Mouse (Mus musculus): ENCODE measurements around the gene Prkcq. TPM values are rescaled to one million over a fixed set of nuclear protein-coding genes. Genes with fewer than 3 reads are reported as not detected.

Prkcq gene
- polyA plus RNA-seq, 1 experiment from 2014 or later = 0.88 TPM

GRCm38 (mm10) chr2:11293144-11293543 lies 121.2 kb downstream of the Prkcq start:
- H3K36me3 ChIP-seq (ENCODE audit: control insufficient read depth, insufficient read depth, low read length) = no peaks in the 10 kb centered on the region
- no peak overlapping the region for H3K9ac ChIP-seq (ENCODE audit: low read length)
- WGBS = 83% methylated on average over 13 of the region's 13 CpGs
- no peak overlapping the region for H3K4me2 ChIP-seq (ENCODE audit: low read length)
- no peak for ATAC-seq (ENCODE audit: insufficient number of reproducible peaks, insufficient read depth, low FRiP score, low read depth)
- H3K9me3 ChIP-seq (ENCODE audit: control insufficient read depth, low read length) = no peaks in the 10 kb centered on the region
- H3K4me3 ChIP-seq (ENCODE audit: control insufficient read depth in 1 of 2, insufficient read depth in 1 of 2, low read depth in 1 of 2, low read length in 2 of 2) = no peak overlapping the region
- H3K27ac ChIP-seq (replicated peaks in 1 of 2; ENCODE audit: control insufficient read depth in 1 of 2, insufficient read depth in 1 of 2, low read depth in 2 of 2, low read length in 2 of 2) = no peak overlapping the region
- no peaks in the 10 kb centered on the region for H3K27me3 ChIP-seq (ENCODE audit: control insufficient read depth, insufficient read depth, low read length)
- no peaks in the 10 kb centered on the region for H3K4me1 ChIP-seq (ENCODE audit: control insufficient read depth in 2 of 2, insufficient read depth in 2 of 2, low read length in 2 of 2)

GRCm38 (mm10) chr2:11294643-11295191 lies 122.8 kb downstream of the Prkcq start:
- Histone ChIP-seq H3K4me2 (ENCODE audit: low read length) (no peak overlapping the region), H3K9ac (ENCODE audit: low read length) (no peak overlapping the region), H3K9me3 (ENCODE audit: control insufficient read depth, low read length) (no peaks in the 10 kb centered on the region), H3K4me3 (ENCODE audit: control insufficient read depth in 1 of 2, insufficient read depth in 1 of 2, low read depth in 1 of 2, low read length in 2 of 2) (no peak overlapping the region), H3K36me3 (ENCODE audit: control insufficient read depth, insufficient read depth, low read length) (no peaks in the 10 kb centered on the region), H3K27ac (replicated peaks in 1 of 2; ENCODE audit: control insufficient read depth in 1 of 2, insufficient read depth in 1 of 2, low read depth in 2 of 2, low read length in 2 of 2) (no peak overlapping the region), H3K4me1 (ENCODE audit: control insufficient read depth in 2 of 2, insufficient read depth in 2 of 2, low read length in 2 of 2) (no peaks in the 10 kb centered on the region), H3K27me3 (ENCODE audit: control insufficient read depth, insufficient read depth, low read length) (no peaks in the 10 kb centered on the region)
- WGBS = 59% methylated on average over 5 of the region's 5 CpGs
- no peak for ATAC-seq (ENCODE audit: insufficient number of reproducible peaks, insufficient read depth, low FRiP score, low read depth)

- no peaks in the 10 kb centered on the region for H3K27me3 ChIP-seq (ENCODE audit: control insufficient read depth, insufficient read depth, low read length)
- no peaks in the 10 kb centered on the region for H3K4me1 ChIP-seq (ENCODE audit: control insufficient read depth in 2 of 2, insufficient read depth in 2 of 2, low read length in 2 of 2)
- no peak overlapping the region for H3K4me2 ChIP-seq (ENCODE audit: low read length)
- no peak overlapping the region for H3K27ac ChIP-seq (replicated peaks in 1 of 2; ENCODE audit: control insufficient read depth in 1 of 2, insufficient read depth in 1 of 2, low read depth in 2 of 2, low read length in 2 of 2)
- no peak for ATAC-seq (ENCODE audit: insufficient number of reproducible peaks, insufficient read depth, low FRiP score, low read depth)
- no peak overlapping the region for H3K9ac ChIP-seq (ENCODE audit: low read length)
- H3K4me3 ChIP-seq (ENCODE audit: control insufficient read depth in 1 of 2, insufficient read depth in 1 of 2, low read depth in 1 of 2, low read length in 2 of 2) = no peak overlapping the region
- no peaks in the 10 kb centered on the region for H3K9me3 ChIP-seq (ENCODE audit: control insufficient read depth, low read length)
- no peaks in the 10 kb centered on the region for H3K36me3 ChIP-seq (ENCODE audit: control insufficient read depth, insufficient read depth, low read length)
- WGBS = 78% methylated on average over 7 of the region's 7 CpGs
These were observed 126.9 kb downstream of the Prkcq start for GRCm38 (mm10) chr2:11298811-11299210.

- no peak overlapping the region for H3K4me2 ChIP-seq (ENCODE audit: low read length)
- H3K4me1 ChIP-seq (ENCODE audit: control insufficient read depth in 2 of 2, insufficient read depth in 2 of 2, low read length in 2 of 2) = no peaks in the 10 kb centered on the region
- no peaks in the 10 kb centered on the region for H3K9me3 ChIP-seq (ENCODE audit: control insufficient read depth, low read length)
- 30% methylated on average over 1 of the region's 1 CpGs for WGBS
- H3K4me3 ChIP-seq (ENCODE audit: control insufficient read depth in 1 of 2, insufficient read depth in 1 of 2, low read depth in 1 of 2, low read length in 2 of 2) = no peak overlapping the region
- no peaks in the 10 kb centered on the region for H3K36me3 ChIP-seq (ENCODE audit: control insufficient read depth, insufficient read depth, low read length)
- H3K27ac ChIP-seq (replicated peaks in 1 of 2; ENCODE audit: control insufficient read depth in 1 of 2, insufficient read depth in 1 of 2, low read depth in 2 of 2, low read length in 2 of 2) = no peak overlapping the region
- no peak for ATAC-seq (ENCODE audit: insufficient number of reproducible peaks, insufficient read depth, low FRiP score, low read depth)
- H3K27me3 ChIP-seq (ENCODE audit: control insufficient read depth, insufficient read depth, low read length) = no peaks in the 10 kb centered on the region
- H3K9ac ChIP-seq (ENCODE audit: low read length) = no peak overlapping the region
These were observed 127.5 kb downstream of the Prkcq start for GRCm38 (mm10) chr2:11299366-11299765.

GRCm38 (mm10) chr2:11300362-11300761 lies 128.5 kb downstream of the Prkcq start:
- no peak for ATAC-seq (ENCODE audit: insufficient number of reproducible peaks, insufficient read depth, low FRiP score, low read depth)
- Histone ChIP-seq H3K27ac (replicated peaks in 1 of 2; ENCODE audit: control insufficient read depth in 1 of 2, insufficient read depth in 1 of 2, low read depth in 2 of 2, low read length in 2 of 2) (no peak overlapping the region), H3K4me1 (ENCODE audit: control insufficient read depth in 2 of 2, insufficient read depth in 2 of 2, low read length in 2 of 2) (no peaks in the 10 kb centered on the region), H3K9ac (ENCODE audit: low read length) (no peak overlapping the region), H3K4me2 (ENCODE audit: low read length) (no peak overlapping the region), H3K36me3 (ENCODE audit: control insufficient read depth, insufficient read depth, low read length) (no peaks in the 10 kb centered on the region), H3K27me3 (ENCODE audit: control insufficient read depth, insufficient read depth, low read length) (no peaks in the 10 kb centered on the region), H3K9me3 (ENCODE audit: control insufficient read depth, low read length) (no peaks in the 10 kb centered on the region), H3K4me3 (ENCODE audit: control insufficient read depth in 1 of 2, insufficient read depth in 1 of 2, low read depth in 1 of 2, low read length in 2 of 2) (no peak overlapping the region)
- 76% methylated on average over 6 of the region's 6 CpGs for WGBS

GRCm38 (mm10) chr2:11320241-11320640 lies 148.3 kb downstream of the Prkcq start:
- Histone ChIP-seq H3K9me3 (ENCODE audit: control insufficient read depth, low read length) (no peaks in the 10 kb centered on the region), H3K9ac (ENCODE audit: low read length) (no peak overlapping the region), H3K4me1 (ENCODE audit: control insufficient read depth in 2 of 2, insufficient read depth in 2 of 2, low read length in 2 of 2) (no peaks in the 10 kb centered on the region), H3K36me3 (ENCODE audit: control insufficient read depth, insufficient read depth, low read length) (no peaks in the 10 kb centered on the region), H3K4me2 (ENCODE audit: low read length) (no peak overlapping the region), H3K27me3 (ENCODE audit: control insufficient read depth, insufficient read depth, low read length) (no peaks in the 10 kb centered on the region), H3K4me3 (ENCODE audit: control insufficient read depth in 1 of 2, insufficient read depth in 1 of 2, low read depth in 1 of 2, low read length in 2 of 2) (no peak overlapping the region), H3K27ac (replicated peaks in 1 of 2; ENCODE audit: control insufficient read depth in 1 of 2, insufficient read depth in 1 of 2, low read depth in 2 of 2, low read length in 2 of 2) (no peak overlapping the region)
- 32% methylated on average over 10 of the region's 10 CpGs for WGBS
- no peak for ATAC-seq (ENCODE audit: insufficient number of reproducible peaks, insufficient read depth, low FRiP score, low read depth)

GRCm38 (mm10) chr2:11322396-11322795 lies 150.5 kb downstream of the Prkcq start:
- H3K36me3 ChIP-seq (ENCODE audit: control insufficient read depth, insufficient read depth, low read length) = no peaks in the 10 kb centered on the region
- H3K4me3 ChIP-seq (ENCODE audit: control insufficient read depth in 1 of 2, insufficient read depth in 1 of 2, low read depth in 1 of 2, low read length in 2 of 2) = no peak overlapping the region
- H3K4me2 ChIP-seq (ENCODE audit: low read length) = no peak overlapping the region
- no peak overlapping the region for H3K9ac ChIP-seq (ENCODE audit: low read length)
- 69% methylated on average over 3 of the region's 3 CpGs for WGBS
- H3K9me3 ChIP-seq (ENCODE audit: control insufficient read depth, low read length) = no peaks in the 10 kb centered on the region
- H3K27ac ChIP-seq (replicated peaks in 1 of 2; ENCODE audit: control insufficient read depth in 1 of 2, insufficient read depth in 1 of 2, low read depth in 2 of 2, low read length in 2 of 2) = no peak overlapping the region
- no peak for ATAC-seq (ENCODE audit: insufficient number of reproducible peaks, insufficient read depth, low FRiP score, low read depth)
- no peaks in the 10 kb centered on the region for H3K27me3 ChIP-seq (ENCODE audit: control insufficient read depth, insufficient read depth, low read length)
- H3K4me1 ChIP-seq (ENCODE audit: control insufficient read depth in 2 of 2, insufficient read depth in 2 of 2, low read length in 2 of 2) = no peaks in the 10 kb centered on the region

GRCm38 (mm10) chr2:11327280-11327679 lies 155.4 kb downstream of the Prkcq start:
- Histone ChIP-seq H3K4me2 (ENCODE audit: low read length) (no peak overlapping the region), H3K36me3 (ENCODE audit: control insufficient read depth, insufficient read depth, low read length) (no peaks in the 10 kb centered on the region), H3K27ac (replicated peaks in 1 of 2; ENCODE audit: control insufficient read depth in 1 of 2, insufficient read depth in 1 of 2, low read depth in 2 of 2, low read length in 2 of 2) (no peak overlapping the region), H3K9me3 (ENCODE audit: control insufficient read depth, low read length) (no peaks in the 10 kb centered on the region), H3K4me3 (ENCODE audit: control insufficient read depth in 1 of 2, insufficient read depth in 1 of 2, low read depth in 1 of 2, low read length in 2 of 2) (no peak overlapping the region), H3K4me1 (ENCODE audit: control insufficient read depth in 2 of 2, insufficient read depth in 2 of 2, low read length in 2 of 2) (no peaks in the 10 kb centered on the region), H3K27me3 (ENCODE audit: control insufficient read depth, insufficient read depth, low read length) (no peaks in the 10 kb centered on the region), H3K9ac (ENCODE audit: low read length) (no peak overlapping the region)
- no peak for ATAC-seq (ENCODE audit: insufficient number of reproducible peaks, insufficient read depth, low FRiP score, low read depth)
- 56% methylated on average over 7 of the region's 7 CpGs for WGBS

Measured in heart, embryonic 14.5 days (tissue).